Mouse (Mus musculus) macrophage (primary cell): ENCODE results near the gene Rpl28. TPM values are rescaled to one million over a fixed set of nuclear protein-coding genes. Genes with fewer than 3 reads are reported as not detected.

Source experiments
- H3K27ac ChIP-seq: fragments of 350-480 bp; formaldehyde crosslinking; 2 replicates; pipeline ENCODE4 v1.9.0; 2021
- H3K36me3 ChIP-seq: fragments of 350-480 bp; formaldehyde crosslinking; 2 replicates; pipeline ENCODE4 v1.9.0; 2021; ENCODE audit errors: inconsistent target
- H3K4me3 ChIP-seq: fragments of 350-480 bp; formaldehyde crosslinking; 2 replicates; pipeline ENCODE4 v1.9.0; 2021; ENCODE audit errors: inconsistent target
- H3K79me2 ChIP-seq: fragments of 350-480 bp; formaldehyde crosslinking; 2 replicates; pipeline ENCODE4 v1.9.0; 2021; ENCODE audit errors: inconsistent target
- WGBS: methylation state at CpG from one replicate; pipeline ENCODE4 v1.1.7; 2026; ENCODE audit warnings: inconsistent platforms; ENCODE audit not compliant: missing documents; 5-methylcytosine and 5-hydroxymethylcytosine counted together
- polyA plus RNA-seq: library from polyadenylated mRNA; stranded (reverse); fragments of 250-400 nt; gene quantifications from 3 replicates; pipeline ENCODE4 v1.2.4, GENCODE M21; 2018; ENCODE audit warnings: inconsistent platforms
- total RNA-seq, 78 experiments: library from RNA; depleted of rRNA; stranded (reverse); fragments of 250-400 nt; gene quantifications; 1 replicate in 9 of 78; 2 replicates in 24 of 78; 3 replicates in 43 of 78; 4 replicates in 2 of 78; pipeline ENCODE4 v1.2.4; 2018; ENCODE audit warnings: inconsistent platforms in 56 of 78

Gene Rpl28
- total RNA-seq (2018; cell fraction: chromatin; rRNA removed), result 100 to 1,000 TPM in 3 of 26 experiments, 10 to 100 TPM in 23; 45.3 to 154 (median 79.3) TPM
- 1,000 to 10,000 TPM in 10 of 26 experiments, 100 to 1,000 TPM in 16; 439 to 1,571 (median 764) TPM for total RNA-seq (2018; cell fraction: cytosol; rRNA removed)
- 100 to 1,000 TPM in 22 of 26 experiments, 10 to 100 TPM in 4; 74.0 to 212 (median 127) TPM for total RNA-seq (2018; cell fraction: nucleus; rRNA removed)
- 395 to 534 TPM (median 483 TPM) in 3 replicates for polyA plus RNA-seq

DNA sequence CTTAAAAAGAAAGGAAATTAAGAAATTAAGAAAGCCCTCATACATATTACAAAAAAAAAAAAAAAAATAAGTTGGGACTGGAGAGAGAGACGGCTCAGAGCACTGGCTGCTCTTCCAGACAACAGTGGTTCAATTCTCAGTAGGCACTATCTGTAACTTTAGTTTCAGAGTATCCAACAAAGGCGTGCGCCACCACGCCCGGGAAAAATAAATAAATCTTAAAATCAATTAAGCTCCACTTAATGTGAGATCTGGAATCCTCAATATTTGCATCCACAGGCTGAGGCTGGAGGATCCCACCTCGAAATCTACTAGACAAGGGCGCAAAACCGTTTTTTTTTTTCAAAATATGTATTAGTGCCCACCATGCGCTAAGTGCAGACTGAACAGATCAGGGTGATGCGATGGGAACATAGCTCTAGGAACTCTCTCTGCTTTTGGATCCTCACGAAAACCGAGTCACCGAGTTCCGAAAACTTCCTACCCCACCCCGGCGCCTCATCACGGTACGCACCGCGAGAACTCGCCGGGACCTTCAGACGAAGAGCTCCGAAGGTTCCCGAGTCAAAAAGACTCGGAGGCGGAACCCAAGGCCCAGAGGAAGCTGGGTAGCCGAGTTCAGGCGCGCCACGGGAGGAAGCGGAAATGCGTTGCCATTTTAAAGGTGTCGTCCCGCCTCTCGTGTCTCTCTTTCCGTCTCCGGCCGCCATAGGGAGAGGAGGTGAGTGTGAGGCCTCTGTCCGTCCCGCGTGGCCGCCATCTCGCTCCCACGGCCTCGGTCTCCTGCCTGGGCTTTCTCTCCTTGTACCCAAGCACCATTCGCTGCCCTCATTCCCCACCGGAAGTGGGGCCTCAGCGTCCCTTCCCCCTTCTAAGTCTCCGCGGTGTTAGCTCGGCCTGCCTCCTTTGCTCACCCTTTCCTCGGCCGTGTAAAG lies at the start of gene Rpl28:
Rpl28 (plus strand) TSS at position 597 of the 935 bp plus-strand sequence.
- Histone ChIP-seq H3K36me3 (peaks cover 21% of the 10 kb centered on the region), H3K79me2 (peaks cover 18% of the 10 kb centered on the region), H3K27ac (peak within 1 kb of the TSS; percentile 85), H3K4me3 (peak within 1 kb of the TSS; percentile 95)
- 2% methylated on average over 47 of the region's 54 CpGs for WGBS

DNA sequence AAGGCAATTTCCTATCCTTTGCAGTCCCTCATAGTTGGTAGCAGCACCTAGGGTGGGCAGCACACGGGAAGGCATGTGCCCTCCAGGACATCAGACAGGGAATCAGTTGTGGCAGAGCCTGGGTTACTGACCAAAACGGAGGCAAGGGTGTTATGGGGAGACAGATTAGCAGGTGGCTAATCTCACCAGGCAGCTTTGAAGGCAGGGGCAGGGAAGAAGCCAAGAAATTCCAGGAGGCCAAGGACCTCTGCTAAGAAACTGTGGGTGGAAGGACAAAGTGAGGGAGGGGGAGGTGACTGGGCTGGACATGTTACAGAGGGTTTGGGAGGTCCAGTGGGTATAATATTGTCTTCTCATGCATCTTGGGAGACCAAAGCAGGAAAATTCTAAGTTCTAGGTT lies 49.3 kb upstream of the Rpl28 start:
- Histone ChIP-seq H3K4me3 (no peak overlapping the region), H3K36me3 (peaks cover 24% of the 10 kb centered on the region; the same call in 1 of the 2 replicates), H3K27ac (no peak overlapping the region), H3K79me2 (no peaks in the 10 kb centered on the region)
- 87% methylated on average over 2 of the region's 2 CpGs for WGBS

DNA sequence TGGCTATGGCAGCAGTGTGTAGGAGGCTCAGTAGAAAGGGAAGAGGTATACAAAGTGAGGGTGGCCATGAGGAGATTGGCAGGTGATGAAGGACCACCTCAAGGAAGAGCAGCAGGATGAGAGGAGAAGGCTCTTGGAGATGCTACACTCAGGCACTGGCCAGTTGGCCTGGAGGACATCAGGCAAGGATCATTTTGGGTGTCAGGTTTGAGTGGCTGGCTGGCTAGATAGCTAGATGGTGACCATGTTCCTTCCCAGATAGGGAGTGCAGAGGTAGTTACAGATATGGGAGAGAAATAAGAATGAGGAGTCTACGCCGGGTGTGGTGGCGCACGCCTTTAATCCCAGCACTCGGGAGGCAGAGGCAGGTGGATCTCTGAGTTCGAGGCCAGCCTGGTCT lies 47.8 kb upstream of the Rpl28 start:
- peaks cover 24% of the 10 kb centered on the region; the same call in 1 of the 2 replicates for H3K36me3 ChIP-seq
- 87% methylated on average over 4 of the region's 6 CpGs for WGBS
- no peak overlapping the region for H3K27ac ChIP-seq
- H3K79me2 ChIP-seq, result no peaks in the 10 kb centered on the region
- no peak overlapping the region for H3K4me3 ChIP-seq

DNA sequence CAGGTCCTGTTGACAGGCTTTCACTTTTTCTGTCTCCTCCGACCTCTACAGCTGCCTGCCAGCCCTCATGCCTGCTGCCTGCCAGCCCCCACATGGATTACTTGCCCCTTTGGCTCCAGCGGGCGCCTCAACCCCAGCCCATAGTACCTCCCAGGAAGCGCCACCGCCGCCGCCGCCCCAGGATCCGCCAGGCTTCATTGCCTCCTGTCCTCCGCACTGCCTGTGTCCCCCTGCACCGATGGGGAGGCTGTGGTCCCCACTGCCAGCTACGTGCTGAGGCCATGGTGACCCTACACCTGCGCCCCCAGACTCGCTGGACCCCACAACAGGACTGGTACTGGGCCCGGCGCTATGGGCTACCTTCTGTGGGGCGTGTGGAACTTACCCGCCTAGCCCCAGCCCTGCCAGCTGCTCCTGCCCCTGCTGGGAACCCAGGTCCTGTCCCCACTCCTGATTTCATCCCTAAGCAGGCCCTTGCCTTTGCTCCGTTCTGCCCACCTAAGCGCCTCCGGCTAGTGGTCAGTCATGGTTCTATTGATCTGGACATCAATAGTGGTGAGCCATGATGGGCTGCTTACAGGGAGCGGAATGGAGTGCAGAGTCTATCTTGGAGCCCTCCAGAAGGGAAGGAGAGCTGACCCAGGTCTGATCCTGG lies 46.2 kb upstream of the Rpl28 start:
- Histone ChIP-seq H3K4me3 (no peak overlapping the region), H3K27ac (no peak overlapping the region), H3K36me3 (peaks cover 24% of the 10 kb centered on the region; the same call in 1 of the 2 replicates), H3K79me2 (no peaks in the 10 kb centered on the region)
- 96% methylated on average over 20 of the region's 22 CpGs for WGBS

DNA sequence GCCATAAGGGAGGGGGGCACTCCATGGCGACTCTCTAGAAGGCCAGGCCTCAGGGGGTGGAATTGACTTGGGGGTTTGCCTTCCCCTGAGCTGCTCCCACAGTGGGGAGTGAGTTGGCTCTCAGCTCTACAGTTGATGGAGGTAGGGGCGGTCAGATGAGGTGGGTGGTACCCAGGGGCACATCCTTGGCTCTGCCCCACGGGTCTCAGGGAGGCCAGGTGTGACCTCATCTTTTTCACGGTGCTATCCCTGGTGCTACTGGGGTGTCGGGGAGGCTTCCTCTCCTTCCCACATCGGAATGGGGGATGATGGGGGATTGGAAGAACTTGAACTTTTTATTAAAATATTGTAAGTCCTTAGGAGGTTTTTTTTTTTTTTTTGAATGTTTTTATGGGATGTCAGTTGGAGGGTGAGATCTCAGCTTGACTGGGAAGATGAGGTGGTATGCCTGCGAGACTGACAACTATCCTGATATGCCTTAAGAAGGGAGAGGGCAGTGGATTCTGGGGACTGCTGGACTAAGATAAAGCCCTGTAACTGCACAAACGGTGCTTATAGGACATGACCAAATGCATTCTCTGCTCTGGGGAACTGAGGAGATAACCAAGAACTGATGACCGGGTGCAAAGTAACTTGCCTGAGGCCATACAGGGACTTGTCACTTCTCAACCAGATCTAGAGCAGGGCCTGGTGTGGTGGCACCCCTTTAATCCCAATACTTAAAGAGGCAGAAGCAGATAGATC lies 45.3 kb upstream of the Rpl28 start:
- no peak overlapping the region for H3K27ac ChIP-seq
- H3K36me3 ChIP-seq, result peaks cover 20% of the 10 kb centered on the region; the same call in 1 of the 2 replicates
- WGBS, result 91% methylated on average over 9 of the region's 9 CpGs
- H3K79me2 ChIP-seq, result no peaks in the 10 kb centered on the region
- no peak overlapping the region for H3K4me3 ChIP-seq

DNA sequence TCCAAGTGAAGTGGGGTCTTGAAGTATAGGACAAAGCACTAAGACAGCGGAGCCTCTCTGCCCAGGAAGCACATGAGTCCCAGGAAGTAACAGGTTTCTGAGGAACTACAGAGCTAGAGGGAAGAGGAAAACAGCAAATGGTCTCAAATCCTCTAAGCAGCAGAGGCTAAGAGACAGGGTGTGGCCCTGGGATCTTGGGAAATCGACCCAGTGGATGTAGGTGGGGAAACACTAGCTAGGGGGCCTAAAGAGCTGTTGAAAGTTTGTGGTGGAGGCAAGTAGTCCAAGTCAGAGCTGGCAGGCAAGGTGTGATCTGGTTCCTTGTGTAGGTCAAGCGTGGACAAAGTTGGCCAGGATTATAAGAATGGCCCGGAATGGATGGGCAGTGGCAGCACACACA lies 44.4 kb upstream of the Rpl28 start:
- H3K36me3 ChIP-seq, result peaks cover 16% of the 10 kb centered on the region; the same call in 1 of the 2 replicates
- H3K4me3 ChIP-seq, result no peak overlapping the region
- H3K79me2 ChIP-seq, result no peaks in the 10 kb centered on the region
- H3K27ac ChIP-seq, result no peak overlapping the region
- 79% methylated on average over 4 of the region's 4 CpGs for WGBS

DNA sequence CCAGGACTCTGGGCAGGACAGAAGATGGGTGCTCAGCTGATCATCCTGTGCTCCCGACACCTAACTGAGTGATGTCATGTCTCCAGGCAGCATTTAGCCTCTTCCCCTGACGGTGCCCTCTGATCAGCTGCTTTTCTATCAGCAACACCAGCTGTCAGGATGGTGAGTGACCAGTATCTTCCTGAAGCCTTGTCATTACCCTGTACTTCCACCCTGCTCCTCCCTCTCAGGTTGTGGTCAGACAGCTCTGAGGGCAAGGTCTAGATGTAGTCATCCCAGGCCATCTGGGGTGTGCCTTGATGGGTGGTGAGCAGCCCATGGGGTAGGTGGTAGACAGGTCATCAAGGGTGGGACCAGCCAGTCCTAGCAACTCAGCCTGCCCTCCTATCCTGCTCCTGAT lies 43.5 kb upstream of the Rpl28 start:
- WGBS, result 97% methylated on average over 2 of the region's 2 CpGs
- Histone ChIP-seq H3K36me3 (peaks cover 16% of the 10 kb centered on the region; the same call in 1 of the 2 replicates), H3K27ac (no peak overlapping the region), H3K4me3 (no peak overlapping the region), H3K79me2 (no peaks in the 10 kb centered on the region)

DNA sequence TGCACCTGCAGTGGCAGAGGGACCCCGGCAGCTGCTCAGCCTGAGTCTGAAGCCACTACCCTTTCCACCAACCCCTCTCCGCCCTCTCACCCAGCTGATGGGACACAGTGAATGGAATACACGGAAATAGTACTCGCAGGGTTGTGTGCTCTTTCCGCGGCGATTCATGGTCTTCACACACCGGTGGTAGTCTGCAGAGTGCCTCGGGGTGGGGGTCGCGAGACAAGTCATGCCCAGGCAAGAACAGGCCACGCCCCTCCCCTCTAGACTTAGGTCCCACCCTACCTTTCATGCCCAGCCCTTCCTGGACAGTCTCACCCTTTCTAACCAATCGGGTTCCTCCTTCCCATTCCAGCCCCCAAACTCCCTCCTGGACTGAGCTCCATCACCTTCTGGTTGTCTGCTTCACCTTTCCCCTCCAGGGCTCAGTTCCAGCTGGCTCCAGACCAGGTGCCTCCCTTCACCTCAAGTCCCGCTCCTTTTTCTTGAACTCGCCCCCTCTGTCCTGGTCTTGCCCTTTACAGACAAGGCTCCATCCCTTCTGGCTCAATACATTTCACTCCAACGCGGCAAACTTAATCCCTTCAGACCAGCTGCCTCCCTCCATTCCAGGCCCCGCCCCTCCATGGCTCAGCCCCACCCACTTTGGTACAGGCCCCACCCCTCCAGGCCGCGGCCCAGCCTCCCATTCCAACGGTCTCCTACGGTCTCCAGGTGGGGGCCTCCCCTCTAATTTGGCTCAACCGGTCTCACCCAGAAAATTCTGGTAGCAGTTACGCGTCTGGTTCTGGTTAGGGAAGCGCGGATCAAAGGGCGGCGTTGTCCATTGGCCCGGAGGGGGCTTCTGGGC lies 40.5 kb upstream of the Rpl28 start:
- H3K36me3 ChIP-seq, result peaks cover under 1% of the 10 kb centered on the region; the same call in 1 of the 2 replicates
- no peak overlapping the region for H3K4me3 ChIP-seq
- H3K27ac ChIP-seq, result no peak overlapping the region
- WGBS, result 10% methylated on average over 23 of the region's 30 CpGs
- H3K79me2 ChIP-seq, result no peaks in the 10 kb centered on the region

DNA sequence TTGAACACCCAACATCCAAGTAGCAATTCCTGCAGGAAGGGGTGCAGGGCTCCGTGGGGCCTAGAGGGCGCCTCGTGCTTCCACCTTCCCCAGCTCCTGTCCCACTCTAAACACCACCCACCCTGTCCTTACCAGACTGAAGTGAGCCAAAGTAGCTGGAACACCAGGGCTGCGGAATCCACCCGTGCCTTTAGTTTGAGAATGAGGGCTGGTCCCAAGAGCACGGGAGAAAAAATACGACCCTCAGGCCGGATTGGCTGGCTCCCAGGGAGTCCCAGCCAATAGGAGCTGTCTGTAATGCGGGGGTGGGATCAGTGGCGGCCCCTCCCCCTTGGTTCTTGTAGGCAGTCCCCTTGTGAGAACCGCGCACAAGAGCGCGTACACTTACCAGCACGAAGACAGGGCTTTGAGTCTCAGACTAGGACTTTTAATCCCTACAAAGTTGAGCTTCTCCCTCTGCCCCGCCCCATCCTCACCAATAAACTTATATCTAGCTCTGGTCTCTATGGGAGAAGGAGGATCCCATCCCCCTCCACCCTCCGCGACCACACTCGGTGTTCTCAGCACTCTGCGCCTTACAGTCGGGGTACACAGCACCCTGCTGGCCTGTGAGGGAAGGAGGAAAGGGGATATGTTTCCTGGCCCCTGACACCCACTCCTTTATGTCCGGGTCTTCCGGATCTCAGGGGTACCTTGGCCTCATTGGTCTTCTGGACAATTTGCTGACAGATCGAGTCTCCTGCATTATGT lies 39.7 kb upstream of the Rpl28 start, which contains the start of gene Cox6b2:
Cox6b2 (minus strand) TSS at position 274 of the 750 bp plus-strand sequence.
- no peaks in the 10 kb centered on the region for H3K79me2 ChIP-seq
- H3K36me3 ChIP-seq, result no peaks in the 10 kb centered on the region
- no peak within 1 kb of the TSS for H3K4me3 ChIP-seq
- WGBS, result 16% methylated on average over 23 of the region's 24 CpGs
- H3K27ac ChIP-seq, result no peak within 1 kb of the TSS

DNA sequence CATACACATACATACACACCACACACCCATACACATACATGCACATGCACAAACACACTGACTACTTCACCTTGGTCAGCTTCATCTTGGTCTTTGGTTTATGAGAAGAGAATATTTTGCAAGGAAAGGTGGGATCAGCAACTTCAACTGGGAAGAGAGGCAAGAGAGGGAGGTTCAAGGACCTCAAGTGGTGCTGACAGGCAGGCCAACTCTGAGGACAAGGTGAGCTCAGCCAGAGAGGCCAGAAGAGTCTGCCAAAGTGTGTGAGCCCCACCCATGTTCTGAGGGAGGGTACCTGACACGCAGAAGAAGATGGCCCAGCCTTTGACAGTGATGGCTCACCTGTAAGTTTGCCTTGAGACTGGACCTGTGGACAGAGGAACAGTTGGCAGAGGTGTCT lies 33.0 kb upstream of the Rpl28 start:
- 43% methylated on average over 1 of the region's 1 CpGs for WGBS
- H3K79me2 ChIP-seq, result no peaks in the 10 kb centered on the region
- H3K4me3 ChIP-seq, result no peak overlapping the region
- H3K27ac ChIP-seq, result no peak overlapping the region
- H3K36me3 ChIP-seq, result no peaks in the 10 kb centered on the region

DNA sequence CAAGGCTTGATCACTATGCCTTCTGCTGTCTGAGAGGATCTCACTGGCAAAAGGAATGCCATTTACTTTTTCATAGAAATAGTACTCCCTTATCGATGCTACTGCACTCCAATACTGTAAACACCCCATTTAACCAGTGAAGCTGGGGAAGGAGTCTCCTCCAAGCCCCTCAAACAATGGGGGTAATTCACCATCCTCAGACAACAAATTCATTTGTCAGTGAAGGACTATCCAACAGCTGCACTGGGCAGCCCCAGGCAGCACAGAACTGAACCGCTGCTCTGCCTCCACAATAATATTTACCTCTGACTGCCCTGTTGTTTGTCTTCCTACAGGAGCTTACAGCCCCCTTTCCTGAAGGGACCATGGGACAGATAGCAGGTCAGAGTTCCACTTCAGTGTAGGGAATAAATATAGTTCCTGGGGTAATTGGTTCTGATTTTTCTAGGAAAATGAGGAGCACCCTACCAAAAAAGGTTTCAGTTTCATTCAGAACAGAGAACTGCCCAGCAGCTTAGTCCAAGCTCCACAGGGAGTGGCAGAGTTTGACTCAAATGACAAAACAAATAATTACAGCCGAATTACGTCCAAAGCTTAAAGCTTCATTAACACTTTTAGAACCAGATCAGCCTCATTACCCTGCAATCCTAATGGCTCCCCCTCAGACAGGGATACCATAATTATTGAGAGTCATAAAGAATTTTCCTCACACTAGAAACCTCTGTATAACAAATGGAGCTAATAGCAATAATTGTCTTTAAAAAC lies 27.5 kb upstream of the Rpl28 start:
- H3K79me2 ChIP-seq, result no peaks in the 10 kb centered on the region
- 52% methylated on average over 4 of the region's 4 CpGs for WGBS
- no peaks in the 10 kb centered on the region for H3K36me3 ChIP-seq
- no peak overlapping the region for H3K4me3 ChIP-seq
- no peak overlapping the region for H3K27ac ChIP-seq

DNA sequence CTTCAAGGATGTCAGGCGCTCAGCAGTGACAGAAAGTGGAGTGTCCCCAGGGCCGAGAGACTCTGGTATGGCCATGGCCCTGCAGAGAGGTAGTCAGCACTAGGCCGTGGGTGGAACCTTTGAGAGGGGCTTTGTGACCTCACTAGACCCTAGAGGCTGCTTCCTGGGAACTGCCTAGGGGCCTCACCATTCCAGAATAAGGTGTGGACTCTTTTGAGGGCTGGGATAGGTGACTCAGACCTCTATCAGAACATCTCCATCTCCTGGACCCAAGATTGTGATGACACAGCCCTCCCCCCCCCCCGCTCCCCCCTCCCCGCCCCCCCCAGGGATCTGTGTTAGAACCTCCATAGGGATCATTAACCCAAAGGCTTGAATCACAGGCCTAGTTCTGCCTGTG lies 21.5 kb upstream of the Rpl28 start, which contains the start of gene Fam71e2:
Fam71e2 (minus strand) TSS at position 101 of the 400 bp plus-strand sequence.
- H3K27ac ChIP-seq, result no peak within 1 kb of the TSS
- H3K79me2 ChIP-seq, result no peaks in the 10 kb centered on the region
- no peaks in the 10 kb centered on the region for H3K36me3 ChIP-seq
- WGBS, result 69% methylated on average over 3 of the region's 5 CpGs
- H3K4me3 ChIP-seq, result no peak within 1 kb of the TSS
